Mouse (Mus musculus) WW6 (cell line): ENCODE results near the gene Pofut1.

Experiments used
- DNase-seq: peaks from one replicate; pipeline ENCODE4 v3.0.0-alpha.2; 2013; ENCODE audit warnings: low read depth, low spot score

The Pofut1 gene

DNA sequence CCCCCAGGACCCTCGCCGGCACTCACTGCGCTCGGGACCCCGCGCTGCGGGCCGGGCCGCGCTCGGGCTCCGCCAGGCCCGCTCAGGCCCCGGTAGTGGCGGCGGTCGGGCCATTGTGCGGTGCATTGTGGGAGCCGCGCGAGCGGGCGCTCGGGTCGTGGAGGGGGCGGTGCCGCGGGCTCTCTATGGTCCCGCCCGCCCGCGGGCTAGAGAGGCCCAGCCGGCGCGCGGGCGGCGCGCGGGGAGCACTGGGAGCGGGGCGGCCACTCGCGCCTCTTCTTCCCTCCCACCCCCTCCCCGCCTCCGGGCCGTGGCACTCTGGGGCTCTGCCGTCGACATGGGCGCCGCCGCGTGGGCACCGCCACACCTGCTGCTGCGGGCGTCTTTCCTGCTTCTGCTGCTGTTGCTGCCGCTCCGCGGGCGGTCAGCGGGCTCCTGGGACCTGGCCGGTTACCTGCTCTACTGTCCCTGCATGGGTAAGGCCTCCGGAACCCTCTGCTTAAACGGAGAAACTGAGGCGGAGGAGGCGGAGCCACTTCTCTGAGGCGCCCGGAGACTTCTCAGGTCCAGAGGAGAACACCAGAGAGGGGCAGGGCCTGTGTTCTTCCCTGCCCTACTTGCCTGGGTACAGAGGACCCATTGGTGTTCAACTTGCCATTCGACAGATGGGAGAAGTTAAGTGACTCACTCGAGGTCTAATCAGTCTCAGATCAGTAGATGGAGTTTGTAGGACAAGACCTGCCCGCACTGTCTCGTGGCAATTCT is at the start of gene Pofut1, which contains the start of gene Plagl2:
Gene Pofut1 (plus strand): TSS at position 284 of the 765 bp plus-strand sequence.
Gene Plagl2 (minus strand): TSS at position 177 of the 765 bp plus-strand sequence.
- peak; percentile 71 for DNase-seq

- no peak for DNase-seq
These were observed 47.1 kb upstream of the Pofut1 start for GRCm38 (mm10) chr2:153194255-153194654.

- no peak for DNase-seq
These were observed 42.8 kb upstream of the Pofut1 start for GRCm38 (mm10) chr2:153198485-153198884.

DNA sequence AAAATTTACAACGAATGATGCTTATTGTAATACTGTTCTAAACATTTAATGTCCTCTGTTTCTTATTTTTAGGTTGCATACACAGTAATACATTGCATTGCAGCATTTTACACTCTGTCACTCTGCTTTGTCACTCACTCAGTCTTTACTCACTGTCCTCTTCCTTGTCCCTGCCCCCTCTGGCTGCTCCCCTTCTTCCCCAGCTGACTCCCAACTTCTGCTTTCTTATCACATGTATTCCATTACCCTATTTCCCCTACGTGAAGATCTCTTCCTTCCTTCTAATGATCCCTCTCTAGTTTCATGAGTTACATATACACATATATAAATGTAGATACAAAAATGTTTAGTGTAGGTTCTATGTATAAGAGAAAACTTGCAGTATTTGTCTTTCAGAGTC is 42.2 kb upstream of the Pofut1 start:
- no peak for DNase-seq

- DNase-seq = no peak
These were observed 38.6 kb upstream of the Pofut1 start for GRCm38 (mm10) chr2:153202766-153203165.

- DNase-seq = no peak
These were observed 33.2 kb upstream of the Pofut1 start for GRCm38 (mm10) chr2:153208149-153208548.

DNA sequence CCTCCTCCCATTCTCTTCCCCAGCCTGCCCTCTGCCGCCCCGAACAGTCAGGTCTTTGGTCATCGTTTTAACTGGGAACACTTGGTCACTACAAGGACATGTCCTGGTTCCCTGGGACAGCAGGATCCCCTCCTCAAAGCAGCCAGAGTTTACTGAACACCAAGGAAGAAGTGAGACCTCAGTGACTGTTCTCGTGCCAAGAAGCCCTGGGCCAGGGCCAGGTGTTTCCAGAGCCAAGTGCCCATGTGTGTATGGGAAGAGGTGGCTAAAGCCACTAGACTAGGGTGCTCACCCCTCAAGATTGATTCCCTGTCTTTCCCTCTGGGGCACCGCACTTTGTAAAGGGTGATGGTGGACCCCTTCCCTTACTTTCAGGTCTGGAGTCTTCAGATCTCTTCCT is 32.0 kb upstream of the Pofut1 start:
- no peak for DNase-seq

DNA sequence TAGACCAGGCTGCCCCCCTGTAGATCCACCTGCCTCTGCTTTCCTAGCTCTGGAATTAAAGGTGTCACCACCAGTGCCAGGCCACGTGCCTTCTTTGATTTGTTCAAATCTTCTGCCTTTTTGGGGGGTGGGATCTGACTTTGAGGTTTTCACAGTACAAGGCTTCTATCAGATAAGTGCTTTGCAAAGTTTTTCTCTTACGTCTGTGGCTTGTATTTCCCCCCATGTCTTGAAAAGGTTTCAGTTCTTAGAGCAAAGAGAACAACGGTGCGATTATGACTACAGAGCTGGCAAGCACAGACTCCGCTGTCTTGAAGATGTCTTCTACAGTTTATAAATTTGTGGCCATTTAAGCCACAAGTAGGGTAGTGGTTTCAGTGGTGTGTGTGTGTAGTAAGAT is 29.9 kb upstream of the Pofut1 start:
- no peak for DNase-seq

- no peak for DNase-seq
These were observed 28.0 kb upstream of the Pofut1 start for GRCm38 (mm10) chr2:153213351-153213750.

GRCm38 (mm10) chr2:153214771-153215259 is 26.5 kb upstream of the Pofut1 start:
- no peak for DNase-seq

DNA sequence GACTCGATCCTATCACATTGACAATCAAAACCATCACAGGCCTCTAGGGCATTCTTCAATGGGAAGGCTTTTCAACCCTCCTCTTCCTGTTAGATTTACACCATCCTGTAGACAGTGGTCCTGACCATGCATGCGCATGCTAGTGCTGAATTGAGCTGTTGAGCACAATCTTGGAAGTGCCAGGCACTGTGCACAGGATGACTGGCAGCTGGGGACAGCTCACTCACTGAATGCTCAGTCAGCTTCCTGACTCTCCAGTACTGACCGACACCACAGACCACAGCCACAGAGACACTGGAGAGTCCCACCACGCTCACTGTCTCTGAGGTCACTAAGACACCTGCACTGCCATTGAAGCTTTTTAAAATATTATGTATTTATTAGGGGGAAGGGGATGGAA is 25.9 kb upstream of the Pofut1 start:
- no peak for DNase-seq

DNA sequence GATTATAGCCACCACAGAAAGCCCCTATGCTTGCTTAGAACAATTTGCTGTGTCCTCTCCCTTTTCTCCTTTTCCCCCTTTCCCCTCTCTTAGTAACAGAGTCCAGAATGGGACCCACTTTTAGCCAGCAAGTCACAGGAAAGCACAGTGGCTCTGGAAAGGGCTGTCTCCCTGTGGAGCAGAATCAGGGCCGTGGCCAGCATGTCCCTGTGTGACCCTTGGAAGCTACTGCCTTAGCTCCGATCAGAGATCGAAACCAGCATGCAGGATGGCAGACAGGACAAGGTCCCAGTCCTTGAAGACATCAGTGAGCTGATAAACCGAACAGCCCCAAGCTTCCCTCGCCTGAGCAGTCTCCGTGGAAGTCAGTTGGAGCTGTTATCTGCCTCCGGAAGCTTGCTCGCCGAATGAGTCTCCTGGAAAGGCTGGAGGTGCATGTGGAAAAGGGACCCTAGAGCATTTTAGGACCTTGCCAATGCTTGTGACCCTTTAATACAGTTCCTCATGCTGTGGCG is 23.4 kb upstream of the Pofut1 start:
- DNase-seq = no peak

DNA sequence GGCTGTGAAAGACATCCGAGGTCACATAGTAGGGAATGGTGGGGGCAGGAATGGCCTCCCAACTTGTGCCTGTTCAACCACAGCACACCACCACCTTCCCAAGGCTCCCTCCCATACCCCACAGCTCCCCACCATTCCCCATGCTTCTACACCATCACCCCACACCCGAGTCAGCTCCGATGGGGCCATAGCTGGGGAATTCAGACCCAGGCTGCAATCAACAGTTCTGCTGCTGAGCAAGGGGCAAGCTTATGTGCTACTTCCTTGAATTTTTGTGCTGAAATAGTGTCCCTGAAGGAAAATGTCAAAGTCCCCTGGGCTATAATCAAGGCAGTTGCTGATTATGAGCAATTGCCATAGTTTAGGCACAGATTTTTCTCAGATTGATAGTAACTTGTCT is 22.8 kb upstream of the Pofut1 start:
- DNase-seq = no peak

DNA sequence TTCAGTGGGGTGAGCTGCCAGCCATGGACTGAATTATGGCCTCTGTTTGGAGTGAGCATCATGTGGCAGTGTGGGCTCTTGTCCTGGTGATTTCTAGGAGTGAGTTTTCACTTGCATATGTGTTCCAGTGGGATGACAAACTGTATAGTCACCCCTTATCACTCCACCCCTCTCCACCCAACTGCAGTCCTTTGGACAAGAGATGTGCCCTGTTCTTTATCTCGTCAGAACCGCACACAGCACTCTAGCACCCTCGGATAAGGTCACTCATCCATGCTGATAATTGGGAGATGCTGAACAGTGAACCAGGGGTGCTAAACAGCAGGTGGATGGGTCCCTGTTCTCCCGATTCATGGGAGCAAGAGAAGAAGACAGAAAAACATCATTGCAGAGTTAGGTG is 19.7 kb upstream of the Pofut1 start:
- DNase-seq = no peak

DNA sequence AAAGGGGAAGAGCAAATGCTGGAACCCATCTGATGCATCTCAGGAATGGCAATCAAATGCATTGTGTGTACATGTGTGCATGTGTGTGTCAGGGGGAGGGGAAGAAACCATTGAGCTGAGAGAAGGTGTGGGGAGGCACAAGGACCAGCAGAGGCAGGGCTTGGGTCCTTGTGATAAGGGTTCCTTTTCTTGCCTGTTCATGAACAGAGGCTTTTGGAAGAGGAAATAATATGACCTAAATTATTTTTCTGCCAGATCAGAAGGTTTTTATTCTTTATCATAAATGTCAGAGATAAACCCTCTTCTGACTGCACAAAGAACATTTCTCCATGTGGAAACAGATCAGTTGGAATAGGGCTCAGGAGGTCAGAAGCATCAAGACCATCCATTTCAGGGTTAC is 19.2 kb upstream of the Pofut1 start:
- no peak for DNase-seq

- DNase-seq = no peak
These were observed 18.8 kb upstream of the Pofut1 start for GRCm38 (mm10) chr2:153222566-153222965.

DNA sequence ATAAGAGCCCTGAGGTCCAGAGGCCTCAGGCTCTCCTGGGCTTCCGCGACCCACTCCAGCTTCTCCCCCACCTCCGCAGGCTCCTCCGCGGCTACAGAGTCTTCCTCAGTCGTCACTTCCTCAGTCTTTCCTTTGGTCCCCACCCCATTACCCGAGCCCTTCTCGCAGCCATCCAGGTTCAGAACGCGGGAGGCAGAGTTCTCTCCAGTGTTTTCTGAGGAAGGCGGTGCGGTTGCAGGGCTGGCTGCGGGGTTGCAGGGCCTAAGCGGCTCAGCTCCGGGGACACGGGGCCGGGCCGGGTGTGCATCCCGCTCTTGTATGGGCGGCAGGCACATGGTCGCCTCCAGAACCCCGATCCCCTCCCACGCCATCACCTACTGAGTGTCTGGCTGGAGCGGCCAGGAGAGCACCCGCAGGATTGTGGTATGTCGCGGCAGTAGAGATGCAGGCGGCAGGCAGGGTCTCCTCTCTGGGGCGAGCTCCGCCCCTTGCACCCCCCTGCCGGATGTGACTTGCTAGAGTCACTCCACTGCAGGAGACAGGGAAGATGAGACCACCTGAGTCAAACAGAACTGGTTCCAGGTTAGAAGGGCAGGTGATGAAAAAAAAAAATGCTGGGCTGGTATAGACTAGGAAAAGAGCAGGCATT is 16.3 kb upstream of the Pofut1 start, which contains the start of gene Tspyl3:
Gene Tspyl3 (minus strand): TSS at position 496 of the 649 bp plus-strand sequence.
- peak; percentile 38 for DNase-seq

DNA sequence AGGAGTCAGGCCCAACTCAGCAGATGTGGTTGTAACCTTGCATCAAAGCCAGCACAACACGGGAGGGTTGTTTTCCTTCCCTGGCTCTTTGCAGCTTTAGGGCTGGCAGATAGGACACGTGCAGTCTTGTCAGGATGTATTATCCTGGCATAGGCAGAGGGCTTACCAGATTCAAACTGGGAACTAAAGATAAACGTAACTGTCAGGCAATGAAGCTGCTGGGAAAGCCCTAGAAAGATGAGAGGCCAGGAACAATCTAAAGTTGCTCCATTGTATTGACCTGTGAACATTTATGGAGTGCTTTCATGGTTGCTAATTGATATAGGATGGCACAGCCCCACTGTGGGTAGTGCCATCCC is 15.8 kb upstream of the Pofut1 start:
- no peak for DNase-seq

GRCm38 (mm10) chr2:153227959-153228358 is 13.4 kb upstream of the Pofut1 start:
- no peak for DNase-seq

DNA sequence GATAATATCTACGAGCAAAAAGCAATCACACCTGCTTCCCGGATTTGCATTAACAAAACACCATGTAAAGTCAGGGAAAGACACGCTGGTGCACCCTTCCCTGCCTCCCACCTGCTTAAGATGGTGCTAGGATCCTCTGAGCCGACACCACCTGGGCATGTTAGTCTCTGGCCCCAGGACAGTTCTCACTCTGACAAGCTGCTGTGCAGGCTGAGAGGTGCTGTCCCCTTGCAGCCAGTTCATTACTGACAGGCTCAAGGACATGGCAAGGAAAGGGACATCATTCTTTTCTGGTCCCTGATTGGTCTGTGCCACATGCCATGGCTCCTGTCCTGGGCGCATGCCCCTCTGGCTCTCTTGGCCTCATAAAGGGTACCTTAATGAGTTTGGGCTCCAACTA is 12.8 kb upstream of the Pofut1 start:
- DNase-seq = no peak

DNA sequence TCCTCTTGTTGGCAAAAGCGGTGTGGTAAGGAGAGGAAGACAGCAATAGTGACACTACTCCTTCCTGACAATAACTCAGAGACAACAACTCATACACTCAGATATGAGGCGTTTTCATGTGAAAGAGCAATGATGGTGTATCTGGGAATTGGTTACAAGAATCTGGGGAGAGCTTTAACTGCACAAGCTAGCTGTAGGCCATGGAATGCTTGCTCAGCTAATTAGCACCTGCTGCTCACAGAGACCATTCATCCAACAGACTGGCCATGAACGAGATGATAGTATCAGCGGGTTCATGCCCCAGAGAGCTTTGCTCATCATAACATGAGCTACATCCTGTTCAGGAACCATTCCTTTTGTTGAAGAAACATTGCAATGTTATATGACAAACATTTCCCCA is 4.1 kb upstream of the Pofut1 start:
- DNase-seq = no peak

GRCm38 (mm10) chr2:153237891-153238290 is 3.4 kb upstream of the Pofut1 start:
- DNase-seq = no peak

DNA sequence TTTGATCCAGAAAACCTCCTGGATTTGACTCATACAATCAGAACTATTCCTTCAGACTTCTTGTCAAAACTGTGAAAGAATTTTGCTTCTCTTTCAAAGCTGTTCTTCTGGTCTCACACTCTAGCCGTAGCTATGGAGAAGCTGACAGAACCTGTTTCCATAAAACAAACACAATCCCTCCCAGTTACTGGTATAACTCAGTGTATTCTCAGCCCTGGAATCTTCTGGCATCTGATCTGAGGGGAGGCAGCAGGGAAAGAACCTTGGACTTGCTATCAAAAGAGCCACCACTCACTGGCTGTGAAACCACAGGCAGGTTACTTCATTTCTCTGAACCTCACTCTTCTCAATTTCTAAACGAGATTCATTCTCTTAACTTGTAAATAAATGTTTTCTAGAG is 2.9 kb upstream of the Pofut1 start:
- DNase-seq = no peak
